Mouse (Mus musculus) brain, embryonic 14.5 days (tissue): ENCODE measurements around the gene Gm9857. TPM values are rescaled to one million over a fixed set of nuclear protein-coding genes. Genes with fewer than 3 reads are reported as not detected.

ENCODE experiments used
- DNase-seq: peaks from one replicate; pipeline ENCODE4 v3.0.0-alpha.2; 2011; ENCODE audit warnings: low read depth
- CTCF ChIP-seq: fragments of 200-500 bp; IDR thresholded peaks from 2 replicates; pipeline ENCODE4 v1.5.1; 2012; ENCODE audit warnings: inconsistent platforms, mild to moderate bottlenecking, moderate library complexity, borderline replicate concordance; ENCODE audit not compliant: insufficient read depth, insufficient read length; ENCODE audit errors: extremely low read depth
- POLR2A ChIP-seq: fragments of 200-500 bp; IDR thresholded peaks from 2 replicates; pipeline ENCODE4 v1.6.1; 2012; ENCODE audit warnings: mild to moderate bottlenecking, inconsistent platforms, borderline replicate concordance; ENCODE audit not compliant: poor library complexity, insufficient read depth, insufficient read length, severe bottlenecking; ENCODE audit errors: extremely low read depth
- polyA plus RNA-seq: library from polyadenylated mRNA; depleted of rRNA; stranded (reverse); fragments of >200 nt; gene quantifications from 2 replicates; pipeline ENCODE4 v1.2.3, GENCODE M21; 2012

Gene Gm9857
- polyA plus RNA-seq, 1 experiment: 1.3 TPM

DNA sequence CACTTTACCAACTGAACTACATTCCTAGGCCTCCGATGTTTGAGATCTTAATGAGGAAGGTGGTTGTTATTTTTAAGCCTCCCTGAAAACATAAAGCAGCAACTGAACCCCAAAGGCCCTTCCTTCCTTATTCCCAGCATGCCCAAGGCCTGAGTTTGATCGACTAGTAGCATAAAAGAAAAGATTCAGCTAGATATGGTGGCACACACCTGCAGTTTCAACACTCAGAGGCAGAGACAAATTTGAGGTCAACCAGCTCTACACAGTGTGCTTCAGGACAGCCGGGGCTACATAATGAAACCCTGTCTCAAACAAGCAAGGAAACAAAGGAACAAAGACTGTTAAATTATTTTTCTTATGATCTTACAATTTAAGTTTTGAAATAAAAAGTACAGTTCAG, 23.5 kb upstream of the Gm9857 start:
- TF ChIP-seq POLR2A (no peak), CTCF (no peak)
- no peak for DNase-seq

DNA sequence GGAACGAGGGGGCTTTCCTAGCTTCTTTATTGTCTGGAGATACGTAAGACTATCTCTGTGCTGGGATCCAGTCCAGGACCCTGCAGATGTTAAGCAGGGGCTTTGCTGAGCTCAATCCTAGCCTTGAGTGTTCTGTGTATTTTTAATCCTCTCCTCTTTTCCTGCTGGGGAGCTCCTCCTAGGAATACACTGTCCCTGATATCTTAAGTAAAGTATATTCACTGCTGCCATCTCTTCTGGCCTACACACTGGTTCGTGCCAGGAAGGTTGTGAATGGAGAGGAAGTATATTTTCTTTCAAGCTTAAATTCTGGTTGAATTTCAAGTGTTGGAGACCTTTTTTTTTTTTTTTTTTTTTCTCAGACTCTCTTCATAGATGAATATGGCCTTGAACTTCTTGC, 23.0 kb upstream of the Gm9857 start:
- DNase-seq: no peak
- TF ChIP-seq POLR2A (no peak), CTCF (no peak)

DNA sequence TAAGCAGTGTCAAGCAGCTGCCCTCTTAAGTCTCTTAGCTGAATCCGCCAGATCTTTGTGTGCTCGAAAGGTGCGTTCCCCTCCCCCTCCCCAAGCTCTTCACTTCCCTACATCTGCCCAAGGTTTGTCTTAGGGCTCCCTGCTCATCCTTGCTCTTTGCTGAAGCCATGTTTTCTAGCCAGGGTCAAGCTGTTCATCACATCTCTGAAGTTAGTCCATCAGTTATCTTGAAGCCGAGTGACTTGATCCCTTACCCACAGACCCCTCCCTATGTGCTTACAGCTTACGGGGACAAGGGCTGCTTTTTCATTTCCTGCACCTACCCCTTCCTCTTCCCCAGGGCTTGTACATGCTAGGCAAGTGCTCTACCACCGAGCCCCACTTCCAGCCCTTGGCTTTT, 21.4 kb upstream of the Gm9857 start:
- DNase-seq: no peak
- TF ChIP-seq CTCF (no peak), POLR2A (no peak)

DNA sequence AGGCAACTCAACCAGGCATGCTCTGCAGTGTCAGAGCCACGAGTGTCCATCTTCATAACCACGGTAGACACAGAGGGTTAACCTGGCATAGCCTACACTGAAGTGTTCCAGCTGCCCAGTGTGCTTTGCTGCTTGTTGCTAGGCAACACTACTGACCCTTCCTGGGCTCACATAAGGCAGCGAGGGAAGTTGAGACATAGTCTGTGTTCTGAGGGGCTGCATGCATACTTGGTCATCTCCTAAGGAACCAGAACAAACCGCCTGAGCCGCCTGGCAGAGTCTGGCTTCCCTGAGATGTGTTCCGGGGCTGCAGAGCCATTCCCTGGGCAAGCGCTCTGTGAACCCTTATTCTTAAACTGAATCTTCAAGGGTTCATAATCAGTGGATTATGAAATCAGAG, 21.0 kb upstream of the Gm9857 start:
- TF ChIP-seq CTCF (no peak), POLR2A (no peak)
- peak; percentile 88 for DNase-seq

DNA sequence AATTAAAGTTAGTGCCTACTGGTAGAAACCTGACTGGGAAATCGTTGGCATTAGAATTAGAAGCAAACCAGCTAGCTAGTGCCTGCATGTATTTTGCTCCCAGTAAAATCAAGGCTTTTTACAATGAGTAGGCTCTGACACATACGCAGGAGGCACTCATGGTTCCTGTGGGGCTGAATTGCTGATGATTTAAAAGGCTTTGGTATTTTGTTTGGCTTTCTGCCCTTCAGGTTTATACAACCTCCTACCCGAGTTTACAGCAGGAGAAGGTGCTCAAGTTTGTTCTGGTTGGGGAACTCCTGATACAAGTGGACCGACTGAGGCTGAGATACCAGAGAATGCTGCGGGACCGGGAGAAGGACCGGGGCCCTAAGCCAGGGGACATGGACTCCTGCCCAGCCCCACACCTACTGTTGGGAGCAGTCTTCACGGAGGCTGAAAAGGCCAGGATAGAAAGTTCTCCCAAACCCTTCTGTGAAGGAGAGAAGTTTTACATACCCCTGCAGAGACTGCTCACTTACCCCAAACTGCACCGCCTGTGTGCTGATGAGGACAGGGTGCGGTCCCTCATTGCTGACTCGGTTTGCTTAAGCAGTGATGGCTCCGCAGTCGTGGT, 19.5 kb upstream of the Gm9857 start:
- no peak for TF ChIP-seq POLR2A
- TF ChIP-seq CTCF: no peak
- no peak for DNase-seq

DNA sequence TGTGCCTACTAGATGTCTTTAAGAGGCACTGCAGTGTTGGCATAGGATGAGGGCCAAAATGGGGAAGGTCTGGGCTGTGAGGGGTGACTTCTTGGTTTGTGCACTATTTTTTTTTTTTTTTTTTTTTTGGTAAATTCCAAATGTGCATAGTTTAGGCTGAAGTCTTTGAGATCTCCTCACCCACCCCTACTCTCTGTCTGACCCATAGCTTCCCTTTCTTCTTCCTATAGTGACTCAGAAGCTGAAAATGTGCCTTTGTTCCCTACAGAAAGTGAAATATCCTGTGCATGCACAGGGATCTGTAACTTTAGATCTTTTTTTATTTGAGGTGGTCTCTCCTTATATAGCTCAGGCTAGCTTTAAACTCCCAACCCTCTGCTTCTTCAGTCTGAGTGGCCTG, 17.7 kb upstream of the Gm9857 start:
- DNase-seq: no peak
- TF ChIP-seq CTCF (no peak), POLR2A (no peak)

DNA sequence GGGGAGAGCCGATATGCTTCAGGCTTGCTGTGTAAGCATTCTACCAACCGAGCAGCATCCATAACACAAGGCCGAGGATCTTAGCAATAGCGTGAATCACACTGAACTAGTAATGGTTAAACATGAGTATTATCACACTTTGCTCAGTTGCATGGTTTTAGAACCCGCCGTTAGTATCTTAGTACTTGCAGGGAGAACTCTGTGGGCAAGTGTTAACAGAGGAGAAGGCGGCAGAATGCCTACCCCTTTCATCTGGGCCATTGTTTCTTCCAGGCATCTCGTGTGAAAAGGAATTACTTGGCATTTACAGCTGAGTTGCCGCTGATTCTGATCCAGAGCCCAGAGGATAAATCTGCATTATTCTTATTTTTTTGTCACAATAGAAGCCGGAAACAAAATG, 751 bp upstream of the Gm9857 start:
- no peak for TF ChIP-seq CTCF
- no peak for TF ChIP-seq POLR2A

DNA sequence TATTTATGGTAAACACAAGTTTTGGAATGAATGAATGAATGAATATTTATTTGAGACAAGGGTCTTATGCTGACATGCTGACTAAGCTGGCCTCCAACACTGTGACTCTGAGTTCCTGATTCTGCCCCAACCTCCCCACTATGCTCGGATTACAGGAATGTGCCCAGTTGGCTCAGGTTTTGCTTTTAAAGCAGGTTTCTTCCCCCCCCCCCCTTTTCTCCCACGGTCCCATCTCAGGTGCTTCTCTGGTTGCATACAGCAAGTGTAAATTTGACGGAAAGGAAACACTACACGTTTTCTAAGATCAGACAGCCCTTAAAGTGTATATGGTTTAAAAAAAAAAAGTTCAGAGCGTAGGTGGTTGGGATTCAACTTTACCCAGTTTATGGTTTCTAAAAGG, 672 bp downstream of the Gm9857 start, which contains the start of gene Henmt1:
Gene Henmt1, plus strand, starts transcription at position 301 of the 400 bp plus-strand sequence.
- TF ChIP-seq POLR2A (no peak), CTCF (no peak)
- no peak for DNase-seq

More for the DNA sequence above, 751 bp upstream of the Gm9857 start:
- DNase-seq: no peak

DNA sequence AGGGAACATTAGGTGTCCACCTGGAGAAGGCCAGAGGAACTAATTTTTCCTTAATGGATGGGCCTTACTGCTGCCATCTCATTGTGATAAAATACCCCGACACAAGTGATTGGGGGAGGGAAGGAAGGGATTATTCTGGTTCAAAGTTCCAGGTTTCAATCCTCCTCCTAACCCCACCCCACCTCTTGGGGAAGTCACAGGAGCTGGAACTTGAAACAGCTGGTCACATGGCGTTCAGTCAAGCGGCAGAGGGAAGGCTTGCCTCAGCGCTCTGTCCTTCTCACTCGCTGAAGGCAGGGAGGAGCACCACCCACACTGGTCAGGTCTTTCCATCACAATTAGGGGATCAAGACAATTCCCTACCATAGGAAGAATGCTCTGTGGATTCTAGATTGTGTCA, 1.6 kb downstream of the Gm9857 start:
- no peak for TF ChIP-seq POLR2A
- no peak for TF ChIP-seq CTCF
- DNase-seq: no peak

DNA sequence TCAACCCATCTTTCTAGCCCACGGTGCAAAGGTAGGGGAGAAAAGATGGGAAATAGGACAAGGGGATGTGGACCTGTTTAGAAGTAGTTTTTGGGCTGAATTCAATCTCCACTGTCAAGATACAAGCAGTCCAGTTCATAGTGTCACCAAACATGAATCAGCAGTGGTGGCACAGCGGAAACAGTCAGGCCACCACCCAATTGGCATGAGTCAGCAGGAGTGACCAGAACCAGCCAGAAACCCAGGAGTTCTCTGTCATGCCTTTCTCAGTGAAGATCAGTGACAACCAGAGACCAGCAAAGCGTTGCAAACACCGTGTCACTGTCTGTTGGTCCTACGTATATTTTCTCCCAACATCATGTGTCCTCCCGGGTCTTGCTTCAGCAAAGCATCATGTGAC, 6.7 kb downstream of the Gm9857 start:
- TF ChIP-seq POLR2A (no peak), CTCF (no peak)
- DNase-seq: no peak

DNA sequence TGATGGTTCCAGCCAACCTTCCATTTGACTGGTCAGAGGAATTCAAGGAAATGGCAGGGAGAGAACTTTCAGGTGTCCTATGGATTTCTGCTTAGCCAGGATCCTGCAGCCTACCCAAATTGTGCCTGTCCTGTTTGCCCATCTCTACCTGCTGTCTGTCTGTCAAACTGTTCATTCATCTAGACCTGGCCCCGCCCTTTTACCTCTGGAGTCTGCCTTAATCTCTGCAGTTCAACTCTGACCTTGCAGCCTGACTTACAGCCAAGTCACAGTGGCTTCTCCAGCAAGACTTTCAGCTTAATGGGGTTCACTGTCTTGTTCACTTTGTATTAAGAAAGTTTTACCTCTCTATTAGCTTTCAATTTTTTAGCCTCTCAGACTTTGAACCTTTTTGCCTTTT, 13.9 kb downstream of the Gm9857 start:
- no peak for DNase-seq
- no peak for TF ChIP-seq POLR2A
- no peak for TF ChIP-seq CTCF

DNA sequence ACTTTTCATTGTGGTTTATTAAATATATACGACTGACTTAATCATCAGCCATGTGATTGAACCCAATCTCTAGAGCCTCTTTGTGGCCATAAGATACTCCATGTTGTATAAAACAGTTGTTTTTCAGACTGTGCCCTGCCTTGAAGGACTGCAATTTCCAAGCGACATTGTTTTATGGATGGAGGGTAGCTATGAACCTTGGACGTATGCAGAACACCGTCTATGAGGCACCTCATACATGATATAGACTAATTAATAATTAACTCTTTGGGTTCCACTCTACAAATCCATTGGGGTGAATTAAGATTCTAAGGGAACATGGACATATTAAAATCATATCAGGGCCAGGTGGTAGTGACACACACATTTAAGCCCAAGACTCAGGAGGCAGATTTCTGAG, 14.6 kb downstream of the Gm9857 start:
- DNase-seq: no peak
- TF ChIP-seq POLR2A (no peak), CTCF (no peak)
